Mouse (Mus musculus) heart, postnatal 25 days (tissue): ENCODE results near the gene Ltbp1. TPM values are rescaled to one million over a fixed set of nuclear protein-coding genes. Genes with fewer than 3 reads are reported as not detected.

ENCODE experiments used
- DNase-seq: peaks from one replicate; pipeline ENCODE4 v3.0.0; 2022; ENCODE audit warnings: low spot score
- intact Hi-C: fragments of 180-260 bp; cut with DNase I; formaldehyde crosslinking; loops from one replicate; pipeline ENCODE4 v1.15.1; 2025
- total RNA-seq, 2 experiments: library from RNA; stranded (reverse); gene quantifications; 2 replicates each; pipeline ENCODE4 v1.2.3; 2021

The Ltbp1 gene
- total RNA-seq, 2 experiments from 2014 or later, result 41.5 to 44.7 TPM

DNA sequence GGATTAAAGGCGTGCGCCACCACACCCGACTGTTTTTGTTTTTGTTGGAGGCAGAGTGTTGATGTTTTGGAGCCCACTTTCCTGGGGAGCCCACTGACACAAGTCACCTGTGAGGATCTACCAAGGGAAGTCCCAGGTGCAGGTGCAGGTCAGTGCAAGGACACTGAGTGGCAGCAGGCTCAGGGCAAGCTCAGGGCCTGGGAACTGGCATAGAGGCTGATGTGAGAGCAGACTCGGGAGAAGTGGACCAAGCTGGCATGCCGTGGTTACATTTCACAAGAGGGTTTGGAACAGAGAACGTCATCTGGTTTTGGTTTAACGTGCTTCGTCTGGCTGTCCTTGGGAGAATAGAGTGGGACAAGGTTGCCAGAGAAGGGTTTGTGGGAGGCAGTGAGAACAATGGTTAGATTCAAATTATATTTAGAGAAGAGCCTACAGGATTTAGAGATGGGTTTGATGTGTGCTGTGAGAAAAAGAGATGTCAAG lies 46.1 kb downstream of the Ltbp1 start:
- no peak for DNase-seq
- intact Hi-C loops, result no loop called here

DNA sequence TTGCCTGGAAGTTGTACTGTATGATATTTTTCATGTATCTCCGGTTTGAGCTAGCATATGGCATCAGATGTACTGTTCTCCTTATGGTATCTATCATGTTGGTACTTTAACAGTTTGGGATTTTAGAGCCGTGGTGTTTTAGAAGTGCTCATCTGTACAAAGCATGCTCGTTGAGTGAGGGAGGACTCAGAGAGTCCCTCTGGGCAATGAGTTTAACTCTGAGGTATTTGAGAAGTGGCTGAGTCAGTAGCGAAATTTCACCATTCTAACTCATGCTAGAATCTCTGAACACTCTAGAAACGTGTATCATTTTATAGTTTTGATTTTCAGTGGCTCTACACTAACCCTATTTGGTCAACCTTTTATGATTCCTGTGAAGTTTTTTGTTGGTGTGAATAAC lies 49.9 kb downstream of the Ltbp1 start:
- intact Hi-C loops, result no loop called here
- DNase-seq, result no peak

DNA sequence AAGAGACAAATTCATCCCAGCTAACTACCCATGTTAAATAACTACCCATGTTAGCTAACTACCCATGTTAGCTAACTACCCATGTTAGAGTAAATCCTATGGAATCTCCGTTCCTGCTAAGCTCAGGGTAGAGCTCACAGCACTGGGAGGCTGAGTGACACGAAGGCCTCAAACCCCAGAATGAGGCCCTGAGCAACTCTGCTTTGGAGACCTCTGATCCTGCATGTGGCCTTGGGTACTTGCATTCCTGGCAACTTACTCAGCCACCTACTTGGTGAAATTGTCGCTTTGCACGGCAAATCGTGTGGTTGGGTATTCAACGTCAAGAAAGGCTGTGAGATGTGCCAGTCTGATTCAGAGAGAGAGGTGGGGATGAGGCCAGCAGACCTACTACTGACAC lies 50.6 kb downstream of the Ltbp1 start:
- intact Hi-C loops, result no loop called here
- no peak for DNase-seq

GRCm38 (mm10) chr17:75056631-75057030 lies 51.3 kb downstream of the Ltbp1 start:
- intact Hi-C loops, result no loop called here
- no peak for DNase-seq

- no peak for DNase-seq
- intact Hi-C loops, result no loop called here
These were observed 61.0 kb downstream of the Ltbp1 start for GRCm38 (mm10) chr17:75066340-75066739.

- DNase-seq, result no peak
- intact Hi-C loops, result no loop called here
These were observed 61.9 kb downstream of the Ltbp1 start for GRCm38 (mm10) chr17:75067314-75067713.

GRCm38 (mm10) chr17:75069232-75069631 lies 63.9 kb downstream of the Ltbp1 start:
- DNase-seq, result no peak
- intact Hi-C loops, result no loop called here

DNA sequence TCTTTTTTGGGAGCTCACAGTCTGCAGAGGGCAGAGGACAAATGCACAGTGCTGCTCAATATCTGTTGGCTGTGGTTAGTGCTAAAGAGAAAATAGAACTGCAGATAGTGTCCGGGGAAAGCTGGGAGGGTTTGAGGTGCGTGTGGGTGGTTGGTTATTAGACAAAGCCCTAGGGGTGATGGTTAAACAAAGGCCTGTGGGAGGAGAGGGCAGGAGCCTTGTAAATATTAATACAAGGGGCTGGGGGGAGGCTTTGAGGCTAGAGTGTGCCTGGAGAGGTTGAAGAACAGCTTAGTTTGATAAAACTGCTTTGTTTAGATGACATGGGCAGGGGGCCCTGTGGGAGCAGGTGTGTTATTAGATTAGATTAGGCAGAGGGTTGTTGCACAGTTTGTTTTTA lies 65.8 kb downstream of the Ltbp1 start:
- intact Hi-C loops, result loop anchor here (5.0 kb wide), 1 partner anchor 64 kb away; the partner anchor contains the start of gene Ltbp1
- DNase-seq, result no peak

DNA sequence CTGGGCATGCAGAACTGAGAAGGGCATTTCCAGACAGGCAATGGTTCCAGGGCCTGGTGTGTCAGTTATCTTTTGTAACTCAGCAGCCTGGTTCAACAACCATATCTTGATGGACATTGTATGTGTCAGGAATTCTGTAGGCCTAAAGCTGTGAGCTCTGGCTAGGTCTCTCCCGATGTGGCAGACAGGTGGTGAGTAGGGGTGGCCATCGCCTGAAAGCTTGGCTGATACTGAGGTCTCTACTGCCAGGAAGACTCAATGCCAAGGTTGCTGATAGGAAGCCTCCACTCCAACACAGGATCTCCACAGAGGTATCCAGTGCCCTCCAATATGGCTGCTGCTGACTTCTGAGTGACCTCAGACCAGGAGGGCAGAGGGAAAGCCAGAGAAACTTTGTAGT lies 66.4 kb downstream of the Ltbp1 start:
- intact Hi-C loops, result loop anchor here (5.0 kb wide), 1 partner anchor 64 kb away; the partner anchor contains the start of gene Ltbp1
- DNase-seq, result peak; percentile 23

GRCm38 (mm10) chr17:75073887-75074286 lies 68.5 kb downstream of the Ltbp1 start:
- intact Hi-C loops, result loop anchor here (5.0 kb wide), 1 partner anchor 67 kb away; the partner anchor contains the start of gene Ltbp1
- DNase-seq, result peak; percentile 27

- no peak for DNase-seq
- intact Hi-C loops, result loop anchor here (5.0 kb wide), 1 partner anchor 68 kb away; the partner anchor contains the start of gene Ltbp1
These were observed 69.8 kb downstream of the Ltbp1 start for GRCm38 (mm10) chr17:75074978-75075699.

DNA sequence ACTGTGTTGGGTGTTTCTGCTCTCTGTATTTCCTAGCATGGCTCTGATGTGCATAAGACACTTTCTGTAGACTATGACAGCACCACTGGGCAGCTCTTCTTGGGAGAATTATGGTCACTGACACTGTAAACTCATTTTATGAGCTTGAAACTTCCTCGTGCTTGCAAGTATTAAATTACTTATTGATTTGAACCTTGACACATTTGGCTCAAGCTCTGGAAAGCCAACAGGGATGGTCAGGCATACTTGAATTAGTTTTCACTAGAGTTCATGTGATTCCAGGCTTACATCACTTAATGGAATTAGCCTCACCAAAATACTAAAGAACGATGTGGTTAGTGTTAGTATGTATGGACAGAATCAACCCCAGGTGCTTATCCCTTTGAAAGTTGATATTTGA lies 76.0 kb downstream of the Ltbp1 start:
- intact Hi-C loops, result loop anchor here (10.0 kb wide), 1 partner anchor 347 kb away; no protein-coding TSS in a partner anchor

GRCm38 (mm10) chr17:75082449-75082848 lies 77.1 kb downstream of the Ltbp1 start:
- no peak for DNase-seq
- intact Hi-C loops, result loop anchor here (10.0 kb wide), 1 partner anchor 348 kb away; no protein-coding TSS in a partner anchor

More for the DNA sequence above, 76.0 kb downstream of the Ltbp1 start:
- DNase-seq, result no peak

GRCm38 (mm10) chr17:75087296-75087941 lies 82.1 kb downstream of the Ltbp1 start:
- no peak for DNase-seq
- intact Hi-C loops, result loop anchor here (2.0 to 10.0 kb wide), 3 partner anchors 81 to 450 kb away; no protein-coding TSS in a partner anchor

DNA sequence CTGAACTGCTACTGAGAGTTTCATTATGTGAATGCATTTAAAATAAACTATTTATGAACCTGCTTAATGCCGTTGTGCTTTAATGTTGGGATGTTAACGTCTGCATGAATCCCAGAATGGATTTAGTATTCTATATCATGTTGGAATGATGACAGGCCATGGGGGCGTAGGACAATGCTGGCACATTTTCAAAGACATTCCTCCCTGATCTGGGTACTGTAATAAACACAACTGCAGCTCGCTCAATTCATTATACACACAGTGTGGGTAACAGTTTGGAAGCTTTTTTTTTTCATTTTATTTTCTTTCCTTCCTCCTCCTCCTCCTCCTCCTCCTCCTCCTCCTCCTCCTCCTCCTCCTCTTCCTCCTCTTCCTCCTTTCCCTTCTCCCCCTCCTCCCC lies 82.9 kb downstream of the Ltbp1 start:
- DNase-seq, result no peak
- intact Hi-C loops, result loop anchor here (5.0 to 10.0 kb wide), 2 partner anchors 353 to 449 kb away; no protein-coding TSS in a partner anchor

GRCm38 (mm10) chr17:75088727-75089126 lies 83.4 kb downstream of the Ltbp1 start:
- DNase-seq, result peak; percentile 31
- intact Hi-C loops, result loop anchor here (5.0 to 10.0 kb wide), 2 partner anchors 354 to 449 kb away; no protein-coding TSS in a partner anchor

GRCm38 (mm10) chr17:75090556-75090955 lies 85.2 kb downstream of the Ltbp1 start:
- intact Hi-C loops, result no loop called here
- DNase-seq, result no peak

- DNase-seq, result no peak
- intact Hi-C loops, result no loop called here
These were observed 88.2 kb downstream of the Ltbp1 start for GRCm38 (mm10) chr17:75093563-75093962.

GRCm38 (mm10) chr17:75094591-75094990 lies 89.2 kb downstream of the Ltbp1 start:
- intact Hi-C loops, result no loop called here
- DNase-seq, result no peak

DNA sequence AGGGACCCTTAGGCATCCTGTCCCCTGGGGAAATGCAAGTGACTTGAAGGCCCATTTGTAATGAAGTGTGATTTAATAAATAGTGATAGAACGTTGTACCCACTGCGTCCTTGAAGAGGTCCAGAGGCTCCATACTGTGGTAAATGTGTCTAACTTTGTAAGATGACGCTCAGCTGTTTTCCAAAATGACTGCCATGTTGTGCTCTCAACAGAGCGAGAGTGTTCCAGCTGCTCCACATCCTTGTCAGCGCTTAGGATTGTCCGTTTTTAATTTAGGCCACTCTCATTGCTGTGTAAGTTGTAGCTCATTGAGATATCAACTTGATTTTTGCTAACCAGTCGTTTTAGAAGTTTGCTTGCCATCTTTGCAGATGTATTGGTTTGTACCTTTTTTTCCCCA lies 91.4 kb downstream of the Ltbp1 start:
- intact Hi-C loops, result no loop called here
- DNase-seq, result no peak

GRCm38 (mm10) chr17:75097367-75097766 lies 92.0 kb downstream of the Ltbp1 start:
- intact Hi-C loops, result no loop called here
- DNase-seq, result no peak
